Mouse (Mus musculus): ENCODE data around the gene Ppm1l.

DNA sequence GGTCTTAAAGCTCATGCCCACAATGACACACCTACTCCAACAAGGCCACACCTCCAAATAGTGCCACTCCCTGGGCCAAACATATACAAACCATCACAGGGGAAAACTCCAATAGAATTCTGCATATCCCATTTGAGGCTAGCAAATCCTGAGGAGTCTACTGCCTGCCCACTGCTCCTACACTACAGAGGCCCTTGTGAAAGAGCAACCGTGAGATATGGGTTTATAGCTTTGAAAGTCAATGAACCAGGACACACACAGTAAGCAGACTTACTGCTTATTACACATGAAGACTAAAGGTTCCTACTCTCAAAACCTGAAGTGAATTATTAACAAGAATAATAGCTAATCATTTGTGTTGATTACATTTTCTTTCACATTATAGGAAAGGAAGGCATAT is 267.1 kb downstream of the Ppm1l start:
- TF ChIP-seq CTCF (IDR thresholded peaks at IDR 0.05; ENCODE audit: extremely low read depth, insufficient read depth, insufficient read length, insufficient replicate concordance): no peak
- no peak for TF ChIP-seq POLR2A (IDR thresholded peaks at IDR 0.05; ENCODE audit: low read depth, low read length)

Measured in spleen, adult 2 months (tissue).